Mouse (Mus musculus) left cerebral cortex, postnatal 4 days (tissue): ENCODE measurements around the gene Nell1. TPM values are rescaled to one million over a fixed set of nuclear protein-coding genes. Genes with fewer than 3 reads are reported as not detected.

Experiments used
- DNase-seq: peaks from one replicate; pipeline ENCODE4 v3.0.0-alpha.2; 2022
- intact Hi-C: fragments of 180-260 bp; cut with DNase I; formaldehyde crosslinking; loops from one replicate; pipeline ENCODE4 v1.15.1; 2025
- total RNA-seq, 2 experiments: library from RNA; stranded (reverse); gene quantifications; 2 replicates each; pipeline ENCODE4 v1.2.3; 2021

The Nell1 gene
- total RNA-seq, 2 experiments from 2014 or later: 34.0 to 43.3 TPM

DNA sequence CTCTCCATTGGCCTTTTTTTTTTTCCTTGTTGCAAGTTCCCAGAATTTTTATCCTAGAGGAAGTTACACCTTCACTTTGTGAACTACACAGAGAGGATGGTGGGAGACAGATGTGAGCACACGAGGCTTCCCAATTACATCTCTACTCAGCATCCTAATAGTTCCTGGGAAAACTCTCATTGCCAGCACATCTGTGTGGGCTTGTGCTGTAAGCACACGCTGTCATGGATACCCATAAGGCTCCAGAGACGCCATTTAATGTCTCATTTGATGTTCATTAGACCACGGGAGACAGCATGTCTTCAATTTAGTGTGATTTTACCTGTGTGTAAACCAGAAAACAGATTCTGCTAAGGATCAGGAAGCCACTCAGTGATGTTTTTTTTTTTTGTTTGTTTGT is 253.6 kb downstream of the Nell1 start:
- intact Hi-C loops: no loop called here
- no peak for DNase-seq

DNA sequence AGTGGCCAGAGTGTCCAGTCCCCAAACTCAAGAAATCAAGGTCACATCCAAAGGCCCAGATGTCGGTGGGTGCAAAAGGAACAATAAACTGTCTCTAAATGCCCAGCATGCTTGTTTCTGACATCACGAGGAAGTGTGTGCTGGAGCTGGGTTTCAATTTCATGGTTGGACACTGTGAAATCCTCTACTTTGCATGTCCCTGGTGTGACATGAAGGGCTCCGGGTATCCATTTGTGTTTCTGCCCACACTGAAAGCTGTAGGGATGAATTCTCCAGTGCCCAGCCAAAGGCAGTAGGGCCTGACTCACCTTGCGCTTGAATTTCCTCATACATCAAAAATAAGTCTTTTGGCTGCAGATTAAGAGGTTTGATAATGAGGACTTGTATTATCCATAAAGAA is 266.5 kb downstream of the Nell1 start:
- no peak for DNase-seq
- intact Hi-C loops: no loop called here

DNA sequence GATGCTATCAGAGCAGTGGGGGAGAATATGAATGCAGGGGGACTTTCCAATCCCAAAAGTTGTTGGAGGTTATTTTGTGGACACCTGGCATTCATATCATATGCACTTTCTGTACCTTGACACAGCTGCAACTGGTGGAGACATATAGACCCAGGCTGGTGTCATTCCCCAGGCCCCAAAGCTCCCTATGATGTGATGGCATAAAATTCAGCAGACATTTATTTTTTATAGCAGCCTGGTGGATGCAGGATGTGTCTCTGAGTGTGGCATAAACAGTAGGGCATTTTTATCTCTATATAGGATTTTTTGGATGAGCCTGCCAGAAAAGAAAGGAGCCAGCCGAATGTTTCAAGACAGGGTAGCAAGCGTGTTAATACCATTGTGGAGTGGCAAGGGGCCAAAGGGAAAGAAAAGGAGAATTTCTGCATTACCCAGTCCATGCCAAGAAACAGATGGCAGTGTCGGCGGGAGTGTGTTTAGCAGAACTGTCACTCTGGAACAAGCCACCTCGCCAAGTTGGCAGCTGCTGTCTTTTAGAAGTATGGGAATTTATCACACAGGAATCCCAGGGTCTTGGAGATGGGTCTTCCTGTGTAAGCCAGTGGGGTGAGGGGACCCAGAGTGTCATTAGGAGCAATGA is 267.1 kb downstream of the Nell1 start:
- peak; percentile 94 for DNase-seq
- intact Hi-C loops: no loop called here

DNA sequence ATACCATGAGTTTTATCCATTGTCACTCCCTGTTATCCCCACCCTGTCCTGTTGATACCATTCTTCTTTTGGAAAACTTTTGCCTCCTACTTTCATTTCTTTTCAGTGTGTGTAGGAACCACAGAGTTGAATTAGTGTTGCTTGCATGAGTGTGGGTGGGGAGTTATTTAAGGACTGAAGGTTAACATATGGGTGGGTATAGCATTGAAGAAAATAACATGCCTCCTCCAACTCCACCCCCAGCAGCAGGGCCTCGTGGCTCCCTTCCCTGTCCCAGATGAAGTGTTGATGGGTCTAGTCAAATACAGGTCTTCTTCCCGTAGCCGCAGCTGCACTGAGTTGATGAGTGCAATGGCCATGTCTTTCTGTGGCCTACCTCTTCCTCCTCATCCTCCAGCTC is 278.5 kb downstream of the Nell1 start:
- no peak for DNase-seq
- intact Hi-C loops: loop anchor here (10.0 kb wide), 1 partner anchor 278 kb away; the partner anchor contains the start of gene Nell1

DNA sequence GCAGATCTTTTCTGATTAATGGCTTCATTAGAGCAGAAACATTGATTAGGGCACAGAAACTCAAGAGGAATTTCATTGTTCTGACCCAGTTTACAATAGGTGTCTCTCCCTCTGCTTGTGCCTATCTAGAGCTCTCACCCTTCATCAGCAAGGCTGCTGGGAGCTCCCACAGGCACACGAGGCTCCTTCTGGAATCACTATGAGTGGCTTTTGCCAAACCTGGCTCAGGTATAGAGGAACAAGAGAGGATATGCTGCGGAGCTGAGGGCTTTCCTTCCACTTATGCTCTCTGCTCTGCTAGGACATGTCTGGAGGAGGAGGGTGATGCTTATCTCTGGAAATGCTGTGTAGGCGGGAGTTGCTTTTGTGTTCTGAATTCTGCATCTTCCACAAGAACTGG is 285.4 kb downstream of the Nell1 start:
- intact Hi-C loops: no loop called here
- DNase-seq: no peak

DNA sequence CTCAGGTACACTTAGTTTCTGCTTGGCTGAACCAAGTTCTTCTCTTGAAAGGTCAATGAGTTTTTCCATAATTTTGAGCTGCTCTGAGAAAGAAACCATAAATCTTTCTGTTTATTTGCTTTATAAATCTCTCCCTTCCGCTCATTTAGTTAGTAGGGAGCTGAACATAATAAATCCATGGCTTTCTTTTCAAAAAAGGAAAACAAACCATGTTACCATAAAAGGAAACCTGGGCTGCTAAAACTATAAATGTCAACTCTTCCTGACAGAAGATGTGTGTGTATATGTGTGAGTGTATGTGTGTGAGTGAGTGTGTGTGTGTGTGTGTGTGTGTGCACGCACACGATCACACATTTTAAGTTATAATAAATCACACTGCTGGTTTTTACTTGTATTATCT is 320.8 kb downstream of the Nell1 start:
- intact Hi-C loops: no loop called here
- no peak for DNase-seq

DNA sequence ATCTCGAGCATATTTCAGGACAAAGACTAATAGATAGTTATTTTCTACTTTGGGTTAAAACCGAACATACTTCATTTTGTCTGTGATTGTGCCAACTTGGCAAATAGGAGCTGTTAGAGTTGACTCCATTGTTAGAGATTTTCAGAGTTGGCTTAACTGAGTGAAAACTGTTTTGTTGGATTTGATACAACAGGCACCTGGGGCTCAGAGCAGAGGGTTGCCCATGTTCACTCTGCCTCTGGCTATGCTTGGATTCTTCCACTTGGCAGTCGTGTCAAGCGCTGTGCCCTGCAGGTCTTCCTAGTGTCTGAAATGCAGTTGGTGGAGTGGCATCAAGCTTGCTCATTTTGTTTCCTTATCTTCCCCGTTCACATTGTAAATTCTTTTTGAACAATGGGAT is 363.6 kb downstream of the Nell1 start:
- DNase-seq: peak; percentile 41
- intact Hi-C loops: no loop called here

DNA sequence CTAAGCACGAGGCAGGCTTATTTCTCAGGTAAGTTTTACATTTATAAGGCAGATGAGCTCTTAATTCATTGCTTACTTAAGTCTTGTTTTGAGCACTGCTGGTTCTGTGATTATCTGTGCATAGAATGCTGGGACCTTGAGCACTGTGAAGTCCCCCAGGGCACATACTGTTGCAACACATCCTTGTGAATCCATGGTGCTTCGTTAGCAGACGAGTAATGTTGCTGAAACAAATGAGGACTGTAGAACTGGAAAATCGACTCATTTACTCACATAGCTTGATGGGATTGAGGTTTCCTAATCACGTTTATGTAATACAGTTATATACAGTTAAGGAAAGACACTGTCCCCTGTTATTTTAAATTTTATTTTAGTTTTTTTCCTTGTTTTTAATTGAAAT is 364.1 kb downstream of the Nell1 start:
- DNase-seq: no peak
- intact Hi-C loops: no loop called here

DNA sequence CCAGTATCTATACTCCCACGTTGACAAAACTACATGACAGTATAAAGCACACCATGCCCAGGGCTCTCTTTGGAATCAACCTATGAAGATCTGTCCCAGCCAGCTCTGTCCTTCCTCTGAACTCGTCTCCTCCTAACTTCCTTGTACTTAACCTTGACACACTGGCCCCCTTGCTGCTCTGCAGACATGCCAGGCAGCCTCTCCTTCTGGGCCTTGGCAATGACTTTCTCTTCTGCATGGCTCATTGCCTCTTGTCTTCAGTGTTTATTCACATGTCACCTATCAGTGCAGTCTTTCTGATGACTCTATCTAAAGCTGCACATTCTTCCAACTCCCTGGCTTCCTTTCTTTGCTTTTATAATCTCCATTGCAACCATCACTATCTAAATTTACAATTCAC is 376.9 kb downstream of the Nell1 start:
- intact Hi-C loops: no loop called here
- DNase-seq: peak; percentile 41

DNA sequence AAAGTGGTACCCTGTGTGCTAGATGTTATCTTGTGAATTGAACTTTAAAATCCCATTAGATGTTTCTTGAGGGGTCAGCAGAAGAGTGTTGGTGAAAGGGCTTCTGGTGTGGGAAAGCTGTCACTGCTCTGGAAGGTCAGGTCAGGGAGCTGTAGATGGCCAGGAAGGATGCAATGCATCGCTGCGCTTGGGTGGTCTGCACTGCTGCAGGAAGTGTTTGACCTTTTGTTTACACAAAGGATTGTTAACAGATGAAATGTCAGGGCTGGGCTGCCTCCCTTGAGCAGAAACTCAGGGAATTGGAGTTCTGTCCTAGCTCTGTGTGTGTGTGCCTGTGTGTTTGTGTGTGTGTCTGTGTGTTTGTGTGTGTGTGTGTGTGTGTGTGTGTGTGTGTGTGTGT is 382.5 kb downstream of the Nell1 start:
- no peak for DNase-seq
- intact Hi-C loops: no loop called here

DNA sequence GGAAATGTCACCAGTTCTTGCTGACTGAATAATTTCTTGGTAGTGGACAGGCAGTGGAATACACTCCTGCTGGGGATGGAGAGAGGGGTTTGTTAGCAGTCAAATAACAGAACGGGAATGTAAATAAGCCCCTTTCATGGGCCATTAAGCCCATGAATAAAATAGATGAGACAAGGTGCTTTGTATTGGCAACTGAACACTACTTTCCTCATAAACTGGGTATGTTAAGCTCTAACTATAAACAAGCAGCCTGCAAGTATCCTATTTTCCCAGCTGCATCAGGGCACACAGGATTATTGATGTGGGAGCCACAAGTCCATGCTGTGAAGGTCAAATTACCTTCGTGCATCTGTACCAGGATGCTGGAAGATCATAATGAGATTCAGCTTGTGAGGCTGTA is 387.4 kb downstream of the Nell1 start:
- DNase-seq: no peak
- intact Hi-C loops: no loop called here

DNA sequence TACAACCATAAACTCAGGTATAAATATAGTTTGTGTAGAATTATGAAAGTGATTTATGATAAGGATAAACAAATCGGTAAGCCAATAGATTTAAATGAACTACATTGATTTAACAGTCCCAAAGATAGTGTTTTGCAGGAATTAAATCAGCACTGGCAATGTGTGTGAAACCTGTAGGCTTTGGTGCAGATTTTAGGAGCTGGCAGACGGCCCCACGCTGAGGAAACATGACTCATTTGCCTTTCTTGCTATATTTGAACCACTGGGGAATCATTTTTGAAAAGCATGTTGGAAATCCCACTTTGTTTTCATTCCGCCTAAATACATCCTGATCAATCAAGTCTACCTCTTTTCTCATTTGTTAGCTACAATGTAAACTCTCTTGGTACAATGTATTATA is 400.2 kb downstream of the Nell1 start:
- intact Hi-C loops: no loop called here
- DNase-seq: no peak

DNA sequence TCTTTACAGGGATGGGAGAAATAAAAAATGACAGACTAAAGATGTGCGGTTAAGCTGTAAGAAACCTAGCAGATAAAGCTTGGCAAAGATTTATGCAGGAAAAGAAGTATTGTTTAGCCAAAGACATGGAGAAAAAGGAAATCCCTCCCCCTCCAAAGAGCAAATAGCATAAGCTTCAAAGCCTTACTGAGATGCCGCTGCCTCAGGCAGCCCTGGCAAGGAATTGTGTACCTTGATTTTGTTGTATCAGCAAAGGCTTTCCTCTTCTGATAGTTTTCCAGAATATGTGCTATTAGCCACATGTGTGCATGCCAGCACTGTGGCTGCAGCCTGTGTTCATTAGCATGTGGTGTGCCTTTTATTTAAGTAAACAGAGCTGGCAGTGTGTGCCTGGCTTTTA is 435.8 kb downstream of the Nell1 start:
- no peak for DNase-seq

DNA sequence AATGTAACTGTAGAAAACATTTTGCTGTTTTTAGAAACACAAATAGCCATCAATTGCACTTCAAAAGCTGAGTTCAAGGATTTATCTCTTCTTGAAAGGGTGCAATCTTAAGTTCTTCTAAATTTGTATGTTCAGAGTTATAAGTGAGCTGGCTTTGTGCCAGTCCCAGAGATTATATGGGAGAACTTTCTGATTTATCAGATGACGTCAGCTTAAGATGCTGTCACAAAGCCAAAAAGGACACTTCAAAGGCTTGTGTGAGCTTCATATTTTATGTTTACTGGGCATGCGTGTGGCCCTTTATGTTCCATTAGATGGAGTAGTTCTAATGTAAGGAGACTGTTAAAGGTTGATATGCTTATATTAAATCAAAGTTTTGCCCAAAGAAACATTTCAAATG is 445.3 kb downstream of the Nell1 start:
- no peak for DNase-seq
- intact Hi-C loops: no loop called here

More for the DNA sequence above, 435.8 kb downstream of the Nell1 start:
- intact Hi-C loops: no loop called here

DNA sequence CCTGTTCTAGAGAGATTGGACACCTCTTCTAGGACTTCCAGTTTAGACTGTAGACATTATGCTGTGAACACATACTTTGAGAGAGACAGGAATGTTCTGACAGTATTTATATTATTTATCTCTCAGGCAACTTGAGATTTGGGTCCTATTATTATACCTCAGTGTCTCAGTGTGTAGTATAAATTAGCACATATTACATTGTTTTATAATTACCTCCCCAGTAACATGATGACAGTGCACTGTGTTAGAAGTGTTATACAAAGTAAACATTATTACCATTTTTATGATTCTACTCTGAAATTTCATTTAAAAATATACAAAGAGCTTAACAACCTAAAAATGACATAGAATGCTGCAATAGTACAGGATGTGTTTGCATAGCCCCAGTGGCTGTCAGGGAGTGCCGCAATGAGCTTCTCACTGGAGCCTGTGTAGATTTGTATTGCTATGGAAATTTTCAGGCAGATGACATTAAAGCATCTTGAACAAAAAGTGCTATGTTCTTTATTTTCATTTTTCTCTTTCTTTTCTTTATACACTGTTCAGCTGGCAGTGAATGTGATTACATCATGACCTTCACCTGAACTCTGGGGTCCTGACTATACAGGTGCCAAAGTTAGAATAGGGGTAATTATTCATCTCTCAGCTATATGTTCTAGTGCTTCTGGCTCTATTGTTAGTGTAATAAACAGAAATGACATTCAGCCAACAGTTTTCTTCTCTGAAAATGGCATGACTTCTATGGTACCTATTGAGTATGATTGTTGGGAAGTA is 447.9 kb downstream of the Nell1 start:
- DNase-seq: no peak
- intact Hi-C loops: no loop called here

DNA sequence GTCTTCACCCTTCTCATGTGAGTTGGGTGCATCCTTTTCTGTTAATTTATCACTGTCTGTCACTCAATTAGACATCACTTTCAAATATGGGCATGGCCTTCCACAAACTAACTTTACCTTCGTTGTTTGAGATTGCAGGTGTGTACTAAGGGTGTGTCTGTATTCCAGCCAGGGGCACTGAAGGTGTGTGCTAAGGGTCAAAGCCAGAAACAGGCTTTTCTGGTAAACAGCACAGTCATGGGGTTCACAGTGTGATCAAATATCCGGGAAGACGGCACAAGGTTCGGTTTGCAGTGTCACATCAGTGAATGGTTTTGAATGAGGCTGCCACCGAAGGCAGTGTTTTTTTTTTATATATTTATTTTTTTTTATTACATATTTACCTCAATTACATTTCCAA is 455.1 kb downstream of the Nell1 start:
- DNase-seq: no peak
- intact Hi-C loops: no loop called here

DNA sequence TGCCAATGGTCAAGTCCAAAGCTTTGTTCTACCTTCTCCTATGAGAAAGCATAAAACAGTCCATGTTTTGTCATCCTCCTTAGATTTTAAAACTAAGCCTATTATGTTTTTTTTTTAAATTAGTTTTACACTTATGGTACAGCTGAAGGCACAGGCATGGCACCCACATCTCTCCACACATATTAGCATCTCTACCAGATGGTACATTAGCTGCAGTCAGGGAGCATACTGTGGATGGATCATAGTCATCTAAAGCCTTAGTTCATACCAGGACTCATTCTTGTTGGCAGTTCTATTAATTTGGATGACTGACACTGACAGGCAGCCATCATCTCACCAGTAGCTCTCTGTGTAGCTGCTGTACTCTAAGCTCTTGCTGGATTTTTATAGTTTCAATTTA is 466.6 kb downstream of the Nell1 start:
- intact Hi-C loops: no loop called here
- DNase-seq: no peak

DNA sequence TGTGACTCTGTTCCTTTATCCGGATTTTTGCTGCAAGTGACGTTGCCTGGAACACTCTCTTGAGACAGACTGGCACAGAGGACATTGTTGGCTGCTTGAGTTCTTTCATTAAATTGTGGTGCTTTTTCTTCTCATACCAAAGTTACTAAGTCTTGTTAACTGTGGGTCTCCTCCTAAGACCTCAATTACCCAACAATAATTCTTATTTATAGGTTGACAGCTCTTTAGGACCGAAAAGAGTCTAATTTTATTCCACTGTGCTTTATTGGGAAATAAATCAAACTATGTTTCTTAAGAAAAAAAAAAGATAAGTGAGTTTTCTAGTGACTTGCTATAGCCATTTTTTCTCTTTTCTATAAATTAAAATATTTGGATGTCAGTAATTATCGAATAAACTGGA is 472.7 kb downstream of the Nell1 start:
- DNase-seq: no peak
- intact Hi-C loops: no loop called here

DNA sequence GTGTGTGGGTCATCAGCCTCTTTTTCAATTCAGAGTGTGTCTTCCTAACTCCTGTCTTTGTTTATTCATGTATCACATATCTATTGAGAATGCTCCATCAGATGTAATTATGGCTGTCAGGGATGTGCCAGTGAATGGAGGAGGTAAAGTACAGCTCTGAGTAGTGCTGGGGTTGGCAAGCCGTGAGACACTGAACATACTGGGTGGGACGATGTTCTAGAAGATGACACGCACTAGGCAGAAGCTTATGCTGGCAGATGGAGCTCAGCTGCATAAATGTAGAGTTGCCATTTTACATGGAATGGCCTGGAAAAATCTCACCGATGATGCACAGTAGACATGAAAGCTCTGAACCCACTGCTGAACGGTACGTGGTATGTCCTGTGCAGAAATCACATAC is 493.1 kb downstream of the Nell1 start:
- intact Hi-C loops: no loop called here
- no peak for DNase-seq

DNA sequence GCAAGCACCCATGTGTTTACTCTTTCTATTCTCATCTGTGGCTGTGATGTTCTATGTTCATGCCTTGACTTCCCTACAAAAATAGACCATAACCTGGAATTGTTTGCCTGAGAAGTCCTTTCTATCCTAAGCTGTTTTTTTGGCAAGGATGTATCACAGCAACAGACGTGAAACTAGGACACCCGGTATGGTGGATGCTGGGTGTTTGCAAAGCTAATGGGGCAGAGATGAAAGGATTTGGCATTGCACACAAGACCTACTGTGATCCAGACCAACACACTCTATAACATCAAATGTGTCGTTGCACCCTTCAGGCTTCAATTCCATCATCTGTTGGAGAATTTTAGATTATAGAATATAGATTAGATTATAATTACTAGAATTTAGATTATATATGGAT is 495.9 kb downstream of the Nell1 start:
- peak; percentile 27 for DNase-seq
- intact Hi-C loops: no loop called here

DNA sequence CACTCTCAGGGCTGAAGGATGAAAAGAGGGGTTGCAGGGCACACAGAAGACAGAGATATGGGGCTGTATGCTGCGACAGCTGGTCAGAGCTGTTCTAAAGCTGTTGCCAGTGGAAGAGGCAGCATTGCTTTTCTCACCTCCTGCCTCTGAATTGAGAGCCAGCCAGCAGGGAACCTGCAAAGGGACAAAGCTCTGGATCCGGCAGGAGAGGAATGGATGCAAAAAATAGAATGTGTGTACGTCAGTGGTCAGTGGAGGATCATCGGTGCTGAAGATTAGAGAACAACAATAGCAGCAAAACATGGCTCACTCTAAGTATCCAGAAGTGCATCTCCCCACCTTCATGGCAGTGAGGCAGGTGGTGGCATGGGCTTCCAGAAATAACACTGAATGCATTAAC is 507.3 kb downstream of the Nell1 start:
- no peak for DNase-seq
- intact Hi-C loops: no loop called here

DNA sequence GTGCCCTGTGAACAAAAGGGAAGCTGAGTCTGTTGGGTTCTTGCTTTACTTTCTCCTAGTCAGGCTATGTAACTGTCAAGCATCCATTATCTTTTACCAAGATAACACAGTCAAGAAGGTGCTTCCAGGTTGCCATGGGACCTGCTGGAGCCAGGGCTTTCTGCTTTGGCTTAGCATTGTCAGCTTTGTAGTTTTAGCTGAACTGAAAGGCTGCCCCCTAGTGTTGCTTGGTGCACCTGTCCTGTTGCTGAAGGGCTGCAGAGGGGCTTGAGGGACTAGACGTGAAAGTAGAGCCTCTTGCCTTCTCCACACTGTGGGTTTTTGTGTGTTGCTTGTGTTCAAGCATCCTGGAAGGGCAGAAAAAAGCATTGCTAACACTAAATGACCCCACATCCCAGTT is 510.6 kb downstream of the Nell1 start:
- DNase-seq: peak; percentile 66
- intact Hi-C loops: loop anchor here (5.0 kb wide), 1 partner anchor 947 kb away; no protein-coding TSS in a partner anchor
